Mouse (Mus musculus) natural killer cell, adult 2 months (primary cell): ENCODE measurements at regions not wholly inside any gene's neighbourhood (a gene's known extent, or its start where the extent isn't known, plus 50 kb on each side); places are given as distances from the start of the nearest gene placed in this dataset.

Experiments
- DNase-seq, 2 experiments: peaks; one replicate each; pipeline ENCODE4 v3.0.0; 2022; ENCODE audit warnings: low spot score in 2 of 2

DNA sequence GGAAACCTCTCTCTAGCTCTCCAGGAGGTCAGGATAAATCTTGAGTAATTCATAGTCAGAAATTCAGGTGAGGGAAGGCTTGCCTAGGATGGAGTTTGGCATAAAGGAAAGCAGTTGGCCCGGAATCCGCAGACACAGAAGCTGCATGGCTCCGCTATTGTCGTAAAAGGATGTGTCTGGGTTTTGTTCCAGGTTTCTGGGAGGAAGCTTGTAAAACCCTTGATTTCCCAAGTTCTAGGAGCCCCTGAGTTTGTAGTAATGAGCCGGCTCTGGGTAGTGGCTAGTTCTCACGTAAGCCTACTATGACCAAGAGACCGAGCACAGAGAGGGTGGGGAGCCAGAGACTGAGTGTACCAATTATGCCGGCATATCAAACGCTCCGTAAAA lies 52.7 kb upstream of the Gm21915 start:
- DNase-seq: no peak

- DNase-seq: no peak
Observed at GRCm38 (mm10) chr9:40617036-40617675, 53.3 kb upstream of the Gm21915 start.

GRCm38 (mm10) chr9:40616426-40617035 lies 53.9 kb upstream of the Gm21915 start:
- DNase-seq: peak; percentile 42 to 67

DNA sequence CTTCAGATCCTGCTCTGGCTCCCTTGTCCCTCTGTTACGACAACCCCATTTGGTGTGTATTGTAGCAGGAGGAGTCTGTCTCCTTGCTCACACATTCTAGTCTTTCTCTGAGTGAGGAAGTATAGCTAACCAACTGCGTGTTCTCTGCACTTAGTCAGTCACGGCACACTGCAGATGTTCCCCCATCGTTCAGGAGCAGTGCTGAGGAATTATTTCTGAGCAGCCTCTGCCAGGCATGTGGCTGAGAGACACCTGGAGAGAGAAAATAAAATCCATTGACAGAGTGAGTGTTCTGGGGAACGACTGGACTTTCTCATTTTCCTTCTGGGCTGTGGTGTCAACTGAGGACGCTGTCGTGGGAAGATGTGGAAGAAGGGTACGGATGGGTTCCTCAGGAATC lies 54.5 kb upstream of the Gm21915 start:
- no peak for DNase-seq

DNA sequence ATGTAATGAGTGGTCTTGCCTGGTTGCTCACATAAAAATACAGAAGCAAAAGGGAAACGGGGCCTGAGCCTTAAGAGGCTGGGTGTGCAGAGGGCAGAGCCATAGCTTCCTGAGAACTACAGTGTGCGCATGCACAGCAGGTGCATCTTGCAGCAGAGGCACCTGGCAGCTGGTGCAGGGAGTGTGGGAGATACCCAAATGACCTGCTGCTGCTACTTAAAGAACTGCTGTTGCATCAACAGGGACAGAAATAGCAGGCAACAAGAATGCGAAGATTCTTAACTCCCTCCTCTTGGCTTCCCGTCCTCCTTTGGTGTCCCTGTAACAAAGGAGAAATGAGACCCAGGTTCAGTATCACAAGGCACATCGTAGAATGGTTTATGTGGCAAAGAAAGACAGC lies 56.3 kb upstream of the Gm21915 start:
- no peak for DNase-seq

DNA sequence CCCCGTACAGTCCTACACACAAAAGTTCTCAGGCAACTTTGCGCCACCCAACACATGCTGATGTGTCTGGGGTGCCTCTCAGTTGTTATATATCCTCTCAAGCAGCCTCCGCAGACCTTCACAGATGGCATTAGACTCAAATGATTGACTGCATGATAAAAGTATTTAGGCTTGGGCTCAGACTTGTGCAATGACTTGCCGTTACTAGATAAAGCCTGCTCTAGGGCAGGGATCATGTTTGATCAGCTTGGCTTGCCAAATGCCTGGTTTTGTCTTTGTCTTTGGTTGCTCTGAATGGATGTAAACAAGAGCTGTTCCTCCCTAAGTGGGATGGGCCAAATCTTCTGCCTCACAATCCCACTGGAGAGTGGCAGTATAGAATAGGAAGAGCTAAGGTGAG lies 57.2 kb upstream of the Gm21915 start:
- no peak for DNase-seq

DNA sequence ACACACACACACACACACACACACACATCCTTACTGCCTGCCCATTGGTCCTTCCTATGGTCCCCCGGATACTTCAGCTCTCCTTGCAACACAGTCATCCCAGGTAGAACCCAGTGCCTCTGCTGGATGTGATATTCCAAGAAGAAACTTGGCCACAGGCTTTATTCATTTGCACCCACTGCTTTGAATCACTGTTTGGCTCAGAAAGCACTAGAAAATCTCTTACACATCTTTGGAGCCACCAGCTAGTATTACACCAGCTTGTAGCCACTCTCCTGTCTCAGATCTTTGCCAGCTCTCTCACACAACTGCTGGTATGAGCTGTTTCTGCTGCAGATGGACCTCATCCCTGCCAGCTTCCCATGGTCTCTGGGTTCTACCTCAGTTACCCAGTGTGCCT lies 57.7 kb upstream of the Gm21915 start:
- no peak for DNase-seq

DNA sequence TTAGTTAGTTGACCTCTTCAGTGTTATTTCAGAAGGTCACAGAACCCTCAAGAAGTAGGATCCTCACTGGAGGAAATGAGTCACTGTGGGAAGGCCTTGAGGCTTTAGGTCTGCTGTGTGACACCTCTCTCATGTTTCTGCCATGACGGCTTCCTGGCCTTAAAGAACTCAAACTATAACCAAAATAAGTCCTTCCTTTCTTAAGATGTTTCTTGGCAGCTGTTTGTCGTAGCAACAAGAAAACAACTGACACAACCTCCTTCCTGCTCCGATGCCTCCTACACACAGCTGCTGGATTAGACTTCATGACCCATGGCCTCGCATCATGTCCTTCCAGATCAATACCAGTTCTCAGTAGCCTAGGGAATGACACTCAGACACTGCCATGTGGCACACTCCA lies 58.1 kb upstream of the Gm21915 start:
- DNase-seq: peak in 1 of 2 experiments; percentile 4

- no peak for DNase-seq
Observed at GRCm38 (mm10) chr9:40611626-40612025, 58.8 kb upstream of the Gm21915 start.

- no peak for DNase-seq
Observed at GRCm38 (mm10) chr9:40608596-40608995, 61.8 kb upstream of the Gm21915 start.

GRCm38 (mm10) chr9:40607941-40608340 lies 62.5 kb upstream of the Gm21915 start:
- DNase-seq: no peak

- no peak for DNase-seq
Observed at GRCm38 (mm10) chr9:40603521-40603920, 66.9 kb upstream of the Gm21915 start.

- DNase-seq: no peak
Observed at GRCm38 (mm10) chr9:40598431-40598831, 67.2 kb upstream of the Gramd1b start.

DNA sequence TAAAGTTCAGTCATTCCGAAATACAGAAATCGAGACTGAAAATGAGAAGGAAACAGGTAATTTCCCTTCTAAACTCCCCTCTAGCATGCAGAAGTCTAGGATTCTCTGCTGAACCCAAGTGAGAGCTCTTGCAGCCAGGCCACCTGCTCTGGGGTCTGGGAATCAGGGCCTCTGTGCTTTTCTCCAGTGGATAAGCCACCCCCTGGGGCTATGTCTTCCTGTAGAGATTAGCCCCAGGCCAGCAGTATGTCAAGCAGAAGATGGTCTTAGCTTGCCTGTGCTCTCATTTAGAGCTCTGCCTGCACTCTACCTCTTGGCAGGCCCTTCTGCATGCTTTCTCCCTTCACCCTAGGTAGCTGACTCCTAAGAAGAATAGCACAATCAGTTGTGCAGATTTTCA lies 56.2 kb upstream of the Gramd1b start:
- no peak for DNase-seq

DNA sequence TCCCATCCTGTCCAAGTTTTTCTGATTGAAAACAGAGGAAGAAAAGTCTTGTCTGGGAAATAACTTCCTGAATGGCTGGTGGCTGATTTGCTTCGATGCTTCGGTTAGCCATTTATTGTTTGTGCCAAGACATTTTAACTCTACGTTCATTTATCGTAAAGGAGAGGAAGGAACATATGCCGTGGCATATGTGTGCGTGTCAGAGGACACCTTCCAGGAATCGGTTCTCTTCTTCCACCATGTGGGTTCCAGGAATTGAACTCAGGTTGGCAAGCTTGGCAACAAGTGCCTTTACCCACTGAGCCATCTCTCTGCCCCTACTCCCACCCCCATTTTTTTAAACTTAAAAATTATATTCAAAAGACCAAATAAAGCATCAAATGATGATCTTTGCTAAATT lies 55.4 kb upstream of the Gramd1b start:
- DNase-seq: no peak

- peak; percentile 28 to 52 for DNase-seq
Observed at GRCm38 (mm10) chr9:40583554-40583953, 52.4 kb upstream of the Gramd1b start.

DNA sequence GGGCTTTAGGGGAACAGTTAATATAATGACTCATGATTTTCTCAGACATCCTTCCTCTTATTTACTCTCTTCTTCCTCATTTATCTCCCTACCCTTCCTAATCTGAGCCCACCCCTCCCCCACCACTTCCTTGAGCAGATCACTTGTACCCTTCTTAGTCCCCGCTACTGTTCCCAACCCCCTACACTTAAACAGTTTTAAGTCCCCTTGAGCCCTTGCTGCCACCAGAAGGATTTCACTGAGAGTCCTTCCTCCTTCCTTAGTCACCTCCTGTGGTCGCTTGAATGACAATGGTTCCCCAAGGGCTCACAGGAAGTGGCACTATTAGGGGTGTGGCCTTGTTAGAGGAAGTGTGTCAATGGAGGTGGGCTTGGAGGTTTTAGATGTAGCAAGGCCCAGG lies 50.7 kb upstream of the Gramd1b start:
- peak; percentile 7 to 42 for DNase-seq
